Mouse (Mus musculus) natural killer cell, adult 2 months (primary cell): Measurements from ENCODE around the gene Foxl1.

Experiments
- DNase-seq, 2 experiments: peaks; one replicate each; pipeline ENCODE4 v3.0.0; 2022; ENCODE audit warnings: low spot score in 2 of 2

The Foxl1 gene

DNA sequence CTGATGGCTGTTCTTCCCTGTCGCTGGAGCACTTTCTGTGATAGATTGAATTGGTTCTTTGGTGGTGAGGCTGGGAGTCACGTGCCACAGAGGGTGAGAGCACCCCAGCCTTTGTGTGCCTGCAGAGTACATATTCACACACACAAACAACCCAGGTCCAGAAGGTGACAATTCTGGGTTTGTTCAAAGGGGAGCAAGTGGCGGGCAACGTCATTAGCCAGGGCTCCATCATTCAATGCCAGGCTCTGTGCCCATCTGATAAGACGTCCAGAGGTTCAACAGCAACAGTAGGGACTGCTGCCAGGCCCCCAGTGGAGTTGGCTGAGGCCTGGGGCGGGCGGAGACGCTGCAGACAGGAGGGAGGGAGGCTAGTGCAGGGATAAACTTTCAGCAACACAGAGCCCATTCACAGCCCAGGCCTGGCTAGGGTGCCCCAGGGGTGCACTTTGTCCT lies 36.3 kb downstream of the Foxl1 start:
- no peak for DNase-seq

GRCm38 (mm10) chr8:121168033-121168432 lies 40.3 kb downstream of the Foxl1 start:
- DNase-seq, result no peak

- no peak for DNase-seq
Observed at GRCm38 (mm10) chr8:121170116-121170515, 42.4 kb downstream of the Foxl1 start.

GRCm38 (mm10) chr8:121170626-121171552 lies 43.1 kb downstream of the Foxl1 start:
- DNase-seq, result peak in 1 of 2 experiments; percentile 10

- DNase-seq, result no peak
Observed at GRCm38 (mm10) chr8:121172567-121172966, 44.8 kb downstream of the Foxl1 start.

GRCm38 (mm10) chr8:121174178-121174577 lies 46.4 kb downstream of the Foxl1 start:
- DNase-seq, result no peak

- DNase-seq, result no peak
Observed at GRCm38 (mm10) chr8:121174721-121175539, 47.2 kb downstream of the Foxl1 start.

- no peak for DNase-seq
Observed at GRCm38 (mm10) chr8:121175540-121176090, 47.9 kb downstream of the Foxl1 start.

DNA sequence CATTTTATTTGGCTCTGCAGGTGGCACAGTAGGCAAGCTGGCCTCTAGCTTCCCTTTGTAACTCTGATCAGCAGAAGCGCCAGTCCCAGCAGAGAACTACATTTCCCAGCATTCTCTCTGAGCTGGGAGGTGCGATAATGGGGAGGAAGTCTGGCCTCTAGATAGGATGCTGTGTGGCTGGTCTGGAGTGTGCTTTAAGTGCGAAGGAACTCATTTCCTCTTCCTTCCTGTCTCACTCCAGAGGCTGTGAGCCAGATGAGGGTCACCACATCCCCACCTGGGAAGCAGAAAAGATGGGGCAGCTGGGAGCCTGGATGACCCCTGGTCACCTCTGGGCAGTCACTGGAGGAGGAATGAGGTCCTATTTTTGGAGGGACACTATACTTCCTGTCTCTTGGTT lies 48.6 kb downstream of the Foxl1 start:
- DNase-seq, result peak in 1 of 2 experiments; percentile 36
